Mouse (Mus musculus) cerebellum, adult 2 months (tissue): Measurements from ENCODE around the gene Olfr1459.

Experiments used
- CTCF ChIP-seq: fragments of 200-500 bp; IDR thresholded peaks from 2 replicates; pipeline ENCODE4 v1.5.1; 2011; ENCODE audit warnings: low read depth, mild to moderate bottlenecking, control low read depth, low read length, moderate library complexity, borderline replicate concordance; ENCODE audit not compliant: insufficient read depth
- POLR2A ChIP-seq: fragments of 200-500 bp; IDR thresholded peaks from 2 replicates; pipeline ENCODE4 v1.6.1; 2011; ENCODE audit warnings: low read length, control low read depth, borderline replicate concordance; ENCODE audit not compliant: insufficient read depth

- TF ChIP-seq POLR2A = no peak
- TF ChIP-seq CTCF = no peak
Observed at GRCm38 (mm10) chr19:13093908-13094307, 55.4 kb downstream of the Olfr1459 start.
